Mouse (Mus musculus): ENCODE results near the gene Cntn1. TPM values are rescaled to one million over a fixed set of nuclear protein-coding genes. Genes with fewer than 3 reads are reported as not detected.
"Not testable (repeated sequence)": the region's sequence is repeated elsewhere in the genome, so short reads cannot be mapped to it uniquely, and the experiment has no call there.

Cntn1 gene
- polyA plus RNA-seq, 1 experiment from 2014 or later: 0.66 TPM

GRCm38 (mm10) chr15:92280966-92281365 lies 230.0 kb downstream of the Cntn1 start:
- H3K36me3 ChIP-seq: no peaks in the 10 kb centered on the region
- no peaks in the 10 kb centered on the region for H3K9me3 ChIP-seq
- no peak overlapping the region for H3K4me2 ChIP-seq
- WGBS: 74% methylated on average over 6 of the region's 6 CpGs
- ATAC-seq (ENCODE audit: borderline replicate concordance, extremely low read depth, low FRiP score, low TSS enrichment): no peak
- H3K27me3 ChIP-seq: no peaks in the 10 kb centered on the region
- H3K27ac ChIP-seq: no peak overlapping the region
- H3K9ac ChIP-seq: no peak overlapping the region
- no peak overlapping the region for H3K4me3 ChIP-seq
- H3K4me1 ChIP-seq: no peaks in the 10 kb centered on the region

GRCm38 (mm10) chr15:92287616-92288015 lies 236.7 kb downstream of the Cntn1 start:
- Histone ChIP-seq H3K9me3 (no peaks in the 10 kb centered on the region), H3K36me3 (no peaks in the 10 kb centered on the region), H3K4me1 (no peaks in the 10 kb centered on the region), H3K27ac (no peak overlapping the region), H3K4me2 (no peak overlapping the region), H3K9ac (no peak overlapping the region), H3K4me3 (no peak overlapping the region), H3K27me3 (no peaks in the 10 kb centered on the region)
- 81% methylated on average over 4 of the region's 4 CpGs for WGBS
- ATAC-seq (ENCODE audit: borderline replicate concordance, extremely low read depth, low FRiP score, low TSS enrichment): no peak

GRCm38 (mm10) chr15:92296479-92296878 lies 245.5 kb downstream of the Cntn1 start:
- no peak for ATAC-seq (ENCODE audit: borderline replicate concordance, extremely low read depth, low FRiP score, low TSS enrichment)
- H3K9ac ChIP-seq: no peak overlapping the region
- no peak overlapping the region for H3K4me3 ChIP-seq
- no peaks in the 10 kb centered on the region for H3K36me3 ChIP-seq
- no peaks in the 10 kb centered on the region for H3K4me1 ChIP-seq
- no peak overlapping the region for H3K4me2 ChIP-seq
- H3K27ac ChIP-seq: no peak overlapping the region
- no peaks in the 10 kb centered on the region for H3K27me3 ChIP-seq
- 71% methylated on average over 3 of the region's 3 CpGs for WGBS
- H3K9me3 ChIP-seq: no peaks in the 10 kb centered on the region

DNA sequence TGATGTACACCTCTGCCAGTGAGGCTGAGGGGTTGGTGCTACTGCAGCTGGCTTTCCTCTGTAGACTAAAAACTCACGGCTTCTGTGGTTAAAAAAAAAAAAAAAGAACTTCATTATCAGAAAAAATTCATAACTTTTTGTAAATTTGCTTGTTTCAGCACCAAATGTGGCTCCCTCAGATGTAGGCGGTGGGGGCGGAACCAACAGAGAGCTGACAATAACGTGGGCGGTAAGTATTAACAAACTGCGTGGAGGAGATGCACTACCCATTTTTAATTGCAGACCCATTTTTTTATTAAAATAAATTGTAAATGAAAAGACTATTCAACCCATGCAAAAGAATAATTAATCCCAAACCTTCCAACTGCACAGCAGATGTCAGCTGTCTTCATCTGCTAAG lies 251.8 kb downstream of the Cntn1 start:
- ATAC-seq (ENCODE audit: borderline replicate concordance, extremely low read depth, low FRiP score, low TSS enrichment): no peak
- 79% methylated on average over 6 of the region's 6 CpGs for WGBS
- Histone ChIP-seq H3K9me3 (no peaks in the 10 kb centered on the region), H3K27ac (no peak overlapping the region), H3K36me3 (no peaks in the 10 kb centered on the region), H3K27me3 (no peaks in the 10 kb centered on the region), H3K4me2 (no peak overlapping the region), H3K4me3 (no peak overlapping the region), H3K4me1 (no peaks in the 10 kb centered on the region), H3K9ac (no peak overlapping the region)

- no peaks in the 10 kb centered on the region for H3K4me1 ChIP-seq
- 83% methylated on average over 5 of the region's 5 CpGs for WGBS
- no peak for ATAC-seq (ENCODE audit: borderline replicate concordance, extremely low read depth, low FRiP score, low TSS enrichment)
- H3K27ac ChIP-seq: no peak overlapping the region
- H3K27me3 ChIP-seq: no peaks in the 10 kb centered on the region
- no peaks in the 10 kb centered on the region for H3K36me3 ChIP-seq
- H3K4me3 ChIP-seq: no peak overlapping the region
- no peaks in the 10 kb centered on the region for H3K9me3 ChIP-seq
- H3K4me2 ChIP-seq: no peak overlapping the region
- no peak overlapping the region for H3K9ac ChIP-seq
Observed at GRCm38 (mm10) chr15:92304221-92304620, 253.3 kb downstream of the Cntn1 start.

GRCm38 (mm10) chr15:92321959-92322358 lies 271.0 kb downstream of the Cntn1 start:
- 80% methylated on average over 6 of the region's 6 CpGs for WGBS
- no peaks in the 10 kb centered on the region for H3K27me3 ChIP-seq
- no peaks in the 10 kb centered on the region for H3K4me1 ChIP-seq
- no peak overlapping the region for H3K4me2 ChIP-seq
- no peak overlapping the region for H3K4me3 ChIP-seq
- H3K27ac ChIP-seq: no peak overlapping the region
- no peak overlapping the region for H3K9ac ChIP-seq
- no peaks in the 10 kb centered on the region for H3K36me3 ChIP-seq
- no peak for ATAC-seq (ENCODE audit: borderline replicate concordance, extremely low read depth, low FRiP score, low TSS enrichment)
- no peaks in the 10 kb centered on the region for H3K9me3 ChIP-seq

GRCm38 (mm10) chr15:92327111-92327510 lies 276.1 kb downstream of the Cntn1 start:
- no peaks in the 10 kb centered on the region for H3K9me3 ChIP-seq
- no peak overlapping the region for H3K4me3 ChIP-seq
- no peaks in the 10 kb centered on the region for H3K36me3 ChIP-seq
- WGBS: 43% methylated on average over 7 of the region's 7 CpGs
- no peak overlapping the region for H3K9ac ChIP-seq
- H3K4me1 ChIP-seq: no peaks in the 10 kb centered on the region
- H3K27me3 ChIP-seq: no peaks in the 10 kb centered on the region
- H3K27ac ChIP-seq: no peak overlapping the region
- H3K4me2 ChIP-seq: no peak overlapping the region
- no peak for ATAC-seq (ENCODE audit: borderline replicate concordance, extremely low read depth, low FRiP score, low TSS enrichment)

DNA sequence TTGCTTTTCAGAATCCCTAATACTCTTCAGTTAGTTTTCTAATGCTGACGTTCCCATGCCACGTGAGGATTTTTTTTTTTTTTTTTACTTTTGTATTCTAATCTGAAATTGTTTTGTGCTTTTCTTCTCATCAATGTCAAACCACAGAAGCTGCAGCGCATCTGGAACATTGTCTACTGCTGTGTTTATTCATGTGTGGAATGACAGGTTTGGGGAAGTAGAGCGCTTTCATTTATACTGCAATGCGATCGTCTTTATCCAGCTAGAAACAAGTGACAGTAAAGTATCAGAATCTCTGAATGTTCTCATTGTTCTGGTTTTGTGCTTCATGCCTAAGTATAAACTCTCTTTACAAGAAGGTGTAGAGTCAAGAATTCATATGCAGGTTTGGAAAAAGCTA lies 289.3 kb downstream of the Cntn1 start:
- H3K4me3 ChIP-seq: no peak overlapping the region
- H3K9ac ChIP-seq: no peak overlapping the region

GRCm38 (mm10) chr15:92341424-92341823 lies 290.5 kb downstream of the Cntn1 start:
- H3K27ac ChIP-seq: no peak overlapping the region
- H3K4me2 ChIP-seq: no peak overlapping the region
- H3K9ac ChIP-seq: no peak overlapping the region
- no peak for ATAC-seq (ENCODE audit: borderline replicate concordance, extremely low read depth, low FRiP score, low TSS enrichment)
- no peaks in the 10 kb centered on the region for H3K9me3 ChIP-seq
- H3K36me3 ChIP-seq: no peaks in the 10 kb centered on the region
- H3K4me1 ChIP-seq: no peaks in the 10 kb centered on the region
- no peaks in the 10 kb centered on the region for H3K27me3 ChIP-seq
- 63% methylated on average over 2 of the region's 2 CpGs for WGBS
- H3K4me3 ChIP-seq: no peak overlapping the region

More for the DNA sequence above, 289.3 kb downstream of the Cntn1 start:
- no peak overlapping the region for H3K4me2 ChIP-seq
- no peak for ATAC-seq (ENCODE audit: borderline replicate concordance, extremely low read depth, low FRiP score, low TSS enrichment)
- H3K4me1 ChIP-seq: no peaks in the 10 kb centered on the region
- H3K36me3 ChIP-seq: no peaks in the 10 kb centered on the region
- H3K27me3 ChIP-seq: no peaks in the 10 kb centered on the region
- H3K27ac ChIP-seq: no peak overlapping the region
- H3K9me3 ChIP-seq: no peaks in the 10 kb centered on the region
- WGBS: 84% methylated on average over 6 of the region's 6 CpGs

DNA sequence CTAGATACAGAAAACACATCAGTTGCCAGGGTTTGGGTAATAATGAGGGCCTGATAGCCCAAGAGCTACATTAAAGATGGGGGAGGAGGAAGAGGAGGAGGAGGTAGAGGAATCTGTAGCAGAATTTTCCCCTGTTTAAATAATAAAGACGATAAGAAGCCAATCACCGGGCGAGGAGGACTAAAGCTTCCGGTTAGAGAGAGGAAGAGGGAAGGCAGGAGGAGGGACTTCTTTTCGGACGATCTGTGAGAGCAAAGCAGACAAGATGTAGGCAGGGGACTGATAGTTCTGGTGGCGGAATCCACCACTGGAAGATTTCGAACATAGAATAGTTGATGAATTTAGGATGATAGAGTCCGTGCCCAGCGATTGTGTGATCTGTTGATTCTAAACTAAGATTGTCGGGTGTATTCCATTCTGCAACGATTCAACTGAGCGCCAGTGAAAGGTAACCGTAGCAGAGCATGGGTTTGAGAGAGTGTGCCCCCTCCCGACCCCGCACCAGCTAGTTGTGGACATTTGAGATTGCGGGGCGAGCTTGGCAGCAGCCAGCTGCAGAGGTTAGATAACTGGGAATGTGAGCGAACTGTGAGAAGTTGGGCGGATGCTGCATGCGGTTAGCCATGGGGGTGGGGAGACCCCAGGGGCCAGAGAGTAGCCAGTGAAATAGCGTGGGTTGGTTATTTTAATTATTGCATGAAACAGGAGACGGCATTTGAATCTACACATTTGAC lies 293.3 kb downstream of the Cntn1 start:
- no peak; the same call in 1 of the 2 replicates for ATAC-seq (ENCODE audit: borderline replicate concordance, extremely low read depth, low FRiP score, low TSS enrichment)

GRCm38 (mm10) chr15:92347426-92347825 lies 296.5 kb downstream of the Cntn1 start:
- H3K4me1 ChIP-seq: no peaks in the 10 kb centered on the region
- no peak overlapping the region for H3K4me2 ChIP-seq
- ATAC-seq (ENCODE audit: borderline replicate concordance, extremely low read depth, low FRiP score, low TSS enrichment): no peak
- no peak overlapping the region for H3K9ac ChIP-seq
- H3K4me3 ChIP-seq: no peak overlapping the region
- no peaks in the 10 kb centered on the region for H3K27me3 ChIP-seq
- H3K9me3 ChIP-seq: no peaks in the 10 kb centered on the region
- H3K36me3 ChIP-seq: no peaks in the 10 kb centered on the region
- H3K27ac ChIP-seq: no peak overlapping the region
- 47% methylated on average over 4 of the region's 4 CpGs for WGBS

More for the DNA sequence above, 293.3 kb downstream of the Cntn1 start:
- no peak overlapping the region for H3K27ac ChIP-seq
- 62% methylated on average over 23 of the region's 23 CpGs for WGBS
- H3K4me2 ChIP-seq: peak overlapping the region; percentile 16; the same call in 1 of the 2 replicates
- H3K4me3 ChIP-seq: peak overlapping the region; percentile 36
- H3K27me3 ChIP-seq: no peaks in the 10 kb centered on the region
- no peaks in the 10 kb centered on the region for H3K9me3 ChIP-seq
- no peak overlapping the region for H3K9ac ChIP-seq
- no peaks in the 10 kb centered on the region for H3K36me3 ChIP-seq
- H3K4me1 ChIP-seq: no peaks in the 10 kb centered on the region

DNA sequence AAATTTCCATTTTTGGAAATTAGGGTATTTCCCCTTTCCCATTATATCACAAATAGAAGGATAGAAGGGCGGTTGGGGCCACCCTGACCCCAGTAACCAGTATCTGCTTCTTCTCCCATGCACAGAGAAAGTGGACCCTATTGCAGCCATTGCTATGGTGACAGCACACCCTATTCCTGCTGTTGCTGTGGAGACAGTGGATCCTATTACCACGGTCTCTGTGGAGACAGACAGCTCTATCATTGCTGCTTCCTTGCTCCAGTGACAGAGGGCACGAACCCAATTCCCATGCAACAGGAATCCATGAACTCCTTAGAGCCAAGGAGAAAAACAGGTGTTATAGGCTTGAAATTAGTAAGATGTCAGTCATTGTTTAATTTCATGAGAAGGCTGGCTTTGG lies 296.9 kb downstream of the Cntn1 start:
- H3K9ac ChIP-seq: no peak overlapping the region
- no peak overlapping the region for H3K27ac ChIP-seq
- no peak for ATAC-seq (ENCODE audit: borderline replicate concordance, extremely low read depth, low FRiP score, low TSS enrichment)
- 28% methylated on average over 3 of the region's 3 CpGs for WGBS
- no peaks in the 10 kb centered on the region for H3K36me3 ChIP-seq
- no peaks in the 10 kb centered on the region for H3K9me3 ChIP-seq
- no peak overlapping the region for H3K4me3 ChIP-seq
- no peak overlapping the region for H3K4me2 ChIP-seq
- no peaks in the 10 kb centered on the region for H3K4me1 ChIP-seq
- no peaks in the 10 kb centered on the region for H3K27me3 ChIP-seq

DNA sequence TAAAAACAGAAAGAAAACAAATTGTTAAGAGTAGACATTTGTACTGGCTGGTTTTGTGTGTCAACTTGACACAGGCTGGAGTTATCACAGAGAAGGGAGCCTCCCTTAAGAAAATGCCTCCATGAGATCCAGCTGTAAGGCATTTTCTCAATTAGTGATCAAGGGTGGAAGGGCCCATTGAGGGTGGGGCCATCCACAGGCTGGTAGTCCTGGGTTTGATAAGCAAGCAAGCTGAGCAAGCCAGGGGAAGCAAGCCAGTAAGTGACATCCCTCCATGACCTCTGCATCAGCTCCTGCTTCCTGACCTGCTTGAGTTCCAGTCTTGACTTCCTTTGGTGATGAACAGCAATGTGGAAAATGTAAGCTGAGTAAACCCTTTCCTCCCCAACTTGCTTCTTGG lies 297.5 kb downstream of the Cntn1 start:
- not testable (repeated sequence) for H3K27me3 ChIP-seq; H3K4me1 ChIP-seq; H3K36me3 ChIP-seq; H3K4me3 ChIP-seq; H3K9me3 ChIP-seq; ATAC-seq (ENCODE audit: borderline replicate concordance, extremely low read depth, low FRiP score, low TSS enrichment); H3K9ac ChIP-seq; H3K27ac ChIP-seq; H3K4me2 ChIP-seq
